Mouse (Mus musculus) megakaryocyte, embryonic 14.5 days (primary cell): Measurements from ENCODE around the gene Dpy19l3.

Source experiments
- FLI1 ChIP-seq: IDR thresholded peaks from 2 replicates; pipeline ENCODE4 v1.6.1; 2012; ENCODE audit warnings: low read length, inconsistent platforms, mixed read lengths
- GATA1 ChIP-seq: IDR thresholded peaks from 3 replicates; pipeline ENCODE4 v1.6.1; 2012; ENCODE audit warnings: mixed read lengths, low read length, inconsistent platforms, borderline replicate concordance

DNA sequence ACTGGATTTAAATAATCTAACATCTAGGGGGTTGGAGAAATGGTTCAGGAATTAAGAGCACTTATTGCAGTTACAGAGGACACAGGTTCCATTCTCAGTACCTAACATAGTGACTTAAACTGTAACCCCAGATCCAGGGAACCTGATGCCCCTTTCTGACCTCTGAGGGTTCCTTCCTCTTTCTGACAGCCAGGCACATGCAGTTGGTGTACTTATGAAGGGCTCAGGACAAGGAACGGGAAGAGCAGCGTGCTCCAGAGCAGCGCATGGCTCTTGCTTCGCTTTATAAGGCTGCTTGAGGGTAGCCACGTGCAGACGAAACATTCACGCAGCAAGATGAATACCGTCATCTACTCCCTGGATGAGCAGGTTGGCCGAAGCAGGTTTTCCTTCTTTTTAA, 3.4 kb downstream of the Dpy19l3 start:
- TF ChIP-seq GATA1 (no peak), FLI1 (no peak)
